Mouse (Mus musculus): ENCODE data around the gene Gm36028. TPM values are rescaled to one million over a fixed set of nuclear protein-coding genes. Genes with fewer than 3 reads are reported as not detected.

The Gm36028 gene
- polyA plus RNA-seq (2014; fragmentation: Illumina TruSeq; extraction: RNeasy Lipid Tissue Mini Kit (QIAGEN cat#74804); ENCODE audit: low read depth, low replicate concordance): 2.3 TPM

DNA sequence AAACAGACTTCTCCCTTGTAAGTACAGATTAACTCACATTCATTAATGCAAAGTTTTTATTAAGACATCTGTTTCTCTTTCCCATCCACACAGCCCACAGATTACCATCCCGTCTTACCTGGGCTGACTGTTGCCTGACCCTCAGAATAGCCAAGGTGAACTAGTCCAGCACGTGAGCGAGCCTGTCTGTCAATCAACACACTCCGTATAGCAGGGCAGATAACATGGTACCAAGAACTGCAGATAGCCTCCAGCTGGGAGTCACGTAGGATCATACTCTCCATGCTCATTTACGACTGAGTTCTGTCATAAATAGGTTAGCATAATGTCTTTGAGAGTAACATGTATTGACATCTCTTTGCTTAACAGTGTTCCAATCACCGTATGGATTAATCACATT, at the start of gene Gm36028:
TSS of gene Gm36028 (minus strand) at position 118 of the 400 bp plus-strand sequence.

DNA sequence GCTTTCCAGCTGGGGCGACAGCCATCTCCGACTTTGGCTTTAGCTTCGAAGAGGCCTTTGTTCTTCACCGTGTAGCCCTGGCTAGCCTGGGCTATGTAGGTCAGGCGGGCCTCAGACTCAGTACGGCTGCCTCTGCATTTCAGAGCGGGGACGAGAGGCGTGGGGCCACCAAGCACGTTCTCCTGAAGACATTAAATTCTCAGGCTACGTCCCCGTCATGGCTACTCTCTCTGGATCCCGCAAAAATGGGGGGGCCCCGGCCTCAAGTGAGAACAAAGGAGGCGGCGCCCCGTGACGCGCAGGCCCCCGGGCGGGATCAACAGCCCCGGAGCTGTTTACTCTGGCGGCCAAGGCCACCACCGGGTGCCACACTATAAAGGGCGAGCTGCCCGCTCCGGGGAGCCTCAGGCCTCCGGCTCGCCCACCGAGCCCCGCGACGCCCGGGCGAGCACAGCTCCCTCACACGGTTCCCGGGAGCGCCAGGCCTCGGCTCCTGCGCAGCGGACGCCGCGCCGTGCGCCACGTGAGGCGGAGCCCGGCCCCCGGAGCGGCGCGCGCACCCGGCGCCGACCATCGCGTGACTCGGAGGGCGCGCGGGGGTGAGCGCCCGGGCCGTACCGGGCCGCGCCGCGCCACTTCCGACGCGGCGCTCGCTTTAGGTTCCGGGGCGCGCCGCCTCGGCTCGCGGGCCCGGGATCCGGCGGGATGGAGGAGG, 7.0 kb upstream of the Gm36028 start, which contains the start of gene Lrrc58:
TSS of gene Lrrc58 (plus strand) at position 599 of the 715 bp plus-strand sequence.

Other genes starting within 250 kb of the Gm36028 start
- 586 TPM for gene Ndufb4, start 206.7 kb downstream of the Gm36028 start, polyA plus RNA-seq (2014; fragmentation: Illumina TruSeq; extraction: RNeasy Lipid Tissue Mini Kit (QIAGEN cat#74804); ENCODE audit: low read depth, low replicate concordance)
- gene Fstl1, start 84.3 kb downstream of the Gm36028 start, polyA plus RNA-seq (2014; fragmentation: Illumina TruSeq; extraction: RNeasy Lipid Tissue Mini Kit (QIAGEN cat#74804); ENCODE audit: low read depth, low replicate concordance): 33.3 TPM
- gene Lrrc58, start 7.2 kb upstream of the Gm36028 start, polyA plus RNA-seq (2014; fragmentation: Illumina TruSeq; extraction: RNeasy Lipid Tissue Mini Kit (QIAGEN cat#74804); ENCODE audit: low read depth, low replicate concordance): 71.7 TPM
- gene Gpr156, start 55.4 kb upstream of the Gm36028 start, polyA plus RNA-seq (2014; fragmentation: Illumina TruSeq; extraction: RNeasy Lipid Tissue Mini Kit (QIAGEN cat#74804); ENCODE audit: low read depth, low replicate concordance): not detected
- gene Gsk3b, start 227.9 kb upstream of the Gm36028 start, polyA plus RNA-seq (2014; fragmentation: Illumina TruSeq; extraction: RNeasy Lipid Tissue Mini Kit (QIAGEN cat#74804); ENCODE audit: low read depth, low replicate concordance): 58.1 TPM